Mouse (Mus musculus) layer of hippocampus, postnatal 10 days (tissue): ENCODE measurements around the gene Gm44805. TPM values are rescaled to one million over a fixed set of nuclear protein-coding genes. Genes with fewer than 3 reads are reported as not detected.

Source experiments
- DNase-seq, 2 experiments: peaks; one replicate each; pipeline ENCODE4 v3.0.0; 2021; ENCODE audit warnings: low spot score in 2 of 2
- long read RNA-seq: library from polyadenylated mRNA; stranded (forward); transcript quantifications from one replicate; pipeline ENCODE4 v2.0.0, GENCODE M21; 2023
- total RNA-seq, 2 experiments: library from RNA; stranded (reverse); gene quantifications; 2 replicates each; pipeline ENCODE4 v1.2.3; 2021

Gm44805 gene
- total RNA-seq, result not detected
- long read RNA-seq, result 0 reads

- no peak for DNase-seq
Measured at GRCm38 (mm10) chr7:19681202-19681694, at the start of gene Gm44805, which contains the start of gene Apoc4. TSS of gene Gm44805 (minus strand) at chr7:19681423. TSS of gene Apoc4 (minus strand) at chr7:19681479.

DNA sequence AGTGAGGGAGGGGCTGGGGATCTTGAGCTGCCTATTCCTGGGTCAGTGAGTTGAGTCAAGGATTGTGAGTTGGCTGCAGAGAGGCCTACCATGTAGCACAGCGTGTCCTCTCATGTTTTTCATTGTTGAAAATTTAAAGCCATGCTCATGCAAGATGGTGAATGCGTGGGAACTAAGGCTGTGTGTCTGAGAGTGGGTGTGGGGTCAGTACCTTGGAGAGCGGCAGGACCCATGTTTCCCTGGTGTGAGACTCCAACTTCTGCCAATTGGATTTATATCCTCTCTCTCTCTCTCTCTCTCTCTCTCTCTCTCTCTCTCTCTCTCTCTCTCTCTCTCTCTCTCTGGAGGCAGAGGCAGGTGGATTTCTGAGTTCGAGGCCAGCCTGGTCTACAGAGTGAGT, 45.3 kb upstream of the Gm44805 start:
- no peak for DNase-seq

DNA sequence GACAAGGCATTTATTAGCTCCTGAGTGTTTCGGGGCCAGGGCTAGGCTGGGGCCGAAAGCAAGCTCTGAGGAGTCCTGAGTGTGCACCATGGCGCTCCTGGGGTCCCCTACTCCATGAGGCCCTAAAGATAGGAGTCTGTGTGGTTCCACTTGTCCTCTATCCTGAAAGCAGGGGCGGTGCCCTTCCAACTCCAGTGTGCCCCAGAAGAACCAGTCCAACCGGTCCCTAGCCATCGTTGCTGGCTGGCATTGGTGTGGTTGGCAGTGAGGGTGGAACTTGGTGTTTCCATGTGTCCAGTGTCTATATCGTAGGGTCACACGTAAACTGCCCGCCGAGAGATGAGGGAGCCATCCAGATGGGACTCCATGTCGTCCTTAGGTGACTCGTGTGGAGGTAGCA, 42.9 kb upstream of the Gm44805 start:
- DNase-seq, result no peak

- DNase-seq, result no peak
Measured at GRCm38 (mm10) chr7:19722754-19723195, 41.6 kb upstream of the Gm44805 start.

GRCm38 (mm10) chr7:19719200-19719599, 38.0 kb upstream of the Gm44805 start:
- DNase-seq, result no peak

DNA sequence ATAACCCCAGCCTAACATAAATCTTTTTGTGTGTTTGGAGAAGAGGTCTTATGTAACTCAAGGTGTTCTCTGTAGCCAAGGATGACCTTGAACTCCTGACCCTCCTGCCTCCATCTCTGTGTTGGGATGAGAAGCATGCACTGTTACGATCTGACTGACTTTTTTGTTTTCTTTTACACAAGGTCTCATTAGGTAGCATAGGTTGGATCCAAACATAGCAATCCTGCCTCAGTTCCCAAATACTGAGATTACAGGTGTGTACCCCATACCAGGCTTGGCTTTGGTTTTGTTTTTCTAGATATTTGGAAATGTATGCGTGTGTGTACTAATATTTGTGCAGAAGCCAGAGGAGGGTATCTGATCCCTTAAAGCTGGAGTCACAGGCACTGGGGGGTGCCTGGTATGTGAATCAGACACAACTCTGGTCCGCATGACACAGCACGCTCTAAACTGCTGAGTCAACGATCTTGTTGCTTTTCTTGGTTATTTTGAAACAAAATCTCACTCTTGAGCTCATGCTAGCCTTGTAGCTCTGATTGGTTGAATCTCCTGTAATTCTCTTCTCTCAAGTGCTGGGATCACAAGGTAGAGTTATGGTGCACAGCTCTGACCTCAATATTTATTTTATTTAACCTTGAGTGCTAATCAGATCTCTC, 37.2 kb upstream of the Gm44805 start:
- DNase-seq, result no peak

GRCm38 (mm10) chr7:19717346-19717745, 36.1 kb upstream of the Gm44805 start:
- no peak for DNase-seq

DNA sequence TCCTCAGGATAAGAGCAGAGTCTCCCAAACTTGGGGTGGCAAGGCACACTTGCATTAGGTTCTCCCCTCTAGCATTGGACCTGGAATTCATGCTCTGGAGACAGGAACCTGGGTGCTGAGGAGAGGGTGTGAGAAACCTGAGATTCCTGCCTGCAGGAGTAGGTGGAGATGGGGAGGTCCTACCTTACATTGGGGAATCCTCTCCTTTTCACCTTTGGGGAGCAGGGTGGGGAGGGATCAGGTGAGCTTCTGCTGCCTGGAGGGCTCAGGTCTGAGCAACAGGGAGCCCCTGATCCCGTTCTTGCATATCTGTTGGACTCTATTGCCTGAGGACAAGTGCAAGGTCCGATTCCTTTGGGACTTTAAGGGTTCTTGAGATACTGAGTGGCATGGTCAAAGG, 35.6 kb upstream of the Gm44805 start:
- DNase-seq, result no peak

- DNase-seq, result no peak
Measured at GRCm38 (mm10) chr7:19716055-19716682, 34.9 kb upstream of the Gm44805 start.

DNA sequence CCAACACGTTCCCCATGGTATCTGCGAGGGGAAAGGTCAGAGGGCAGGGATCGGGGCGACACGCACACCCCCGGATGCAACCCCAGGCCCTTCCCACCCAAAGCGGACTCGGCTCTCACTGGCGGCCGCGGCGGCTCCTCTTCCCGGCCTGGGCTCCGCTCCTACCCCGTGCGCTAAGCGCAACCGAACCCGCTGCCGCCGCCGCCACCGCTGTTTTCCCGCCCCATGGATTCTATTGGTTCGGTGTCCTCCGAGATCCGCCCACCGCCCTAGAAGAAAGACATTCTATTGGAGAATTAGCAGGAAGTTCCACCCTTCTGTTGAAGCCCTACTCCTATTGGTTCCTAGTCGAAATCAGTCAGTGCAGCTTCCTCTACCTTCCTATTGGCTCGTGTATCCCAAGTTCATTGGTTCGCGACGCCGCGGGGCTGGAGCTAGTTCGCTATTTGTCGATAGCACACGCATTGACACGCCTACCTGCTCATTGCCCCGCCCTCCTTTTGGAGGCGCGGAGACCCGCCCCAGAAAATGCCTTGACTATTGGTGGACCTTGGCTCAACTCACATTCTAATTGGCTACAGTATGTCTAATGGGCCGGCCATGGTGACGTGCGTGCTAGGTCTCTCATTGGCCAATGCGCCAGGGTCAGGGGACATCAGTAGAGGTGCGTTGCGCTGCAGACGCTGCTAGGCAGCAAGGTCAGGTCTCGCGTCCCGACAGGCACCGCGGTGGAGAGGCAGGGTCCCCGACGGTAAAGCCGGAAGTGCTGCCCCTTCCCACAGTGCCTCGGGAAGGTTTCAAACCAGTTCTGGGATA, 34.2 kb upstream of the Gm44805 start, which contains the start of gene Tomm40:
Tomm40 (minus strand) TSS at position 200 of the 816 bp plus-strand sequence.
- DNase-seq, result peak; percentile 96 to 97

DNA sequence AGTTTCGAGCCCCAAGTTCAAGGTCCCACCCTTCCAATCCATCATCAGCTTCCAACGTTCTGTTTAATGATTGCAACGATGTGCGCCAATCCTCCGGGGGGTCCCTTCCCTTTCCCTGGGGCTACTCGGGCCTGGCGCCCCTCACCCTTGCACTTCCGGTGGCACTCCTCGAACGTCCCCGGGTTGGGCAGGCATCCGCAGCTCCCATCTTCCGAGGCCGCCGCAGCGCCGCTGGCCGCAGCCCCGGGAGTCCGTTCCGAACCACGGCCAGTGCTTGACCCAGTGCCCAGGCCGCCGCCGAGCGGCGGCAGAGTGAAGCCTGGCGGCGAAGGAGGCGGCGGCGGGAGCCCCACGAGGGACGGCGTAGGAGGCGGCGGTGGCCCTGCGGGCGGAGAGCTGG, 33.6 kb upstream of the Gm44805 start:
- DNase-seq, result no peak

DNA sequence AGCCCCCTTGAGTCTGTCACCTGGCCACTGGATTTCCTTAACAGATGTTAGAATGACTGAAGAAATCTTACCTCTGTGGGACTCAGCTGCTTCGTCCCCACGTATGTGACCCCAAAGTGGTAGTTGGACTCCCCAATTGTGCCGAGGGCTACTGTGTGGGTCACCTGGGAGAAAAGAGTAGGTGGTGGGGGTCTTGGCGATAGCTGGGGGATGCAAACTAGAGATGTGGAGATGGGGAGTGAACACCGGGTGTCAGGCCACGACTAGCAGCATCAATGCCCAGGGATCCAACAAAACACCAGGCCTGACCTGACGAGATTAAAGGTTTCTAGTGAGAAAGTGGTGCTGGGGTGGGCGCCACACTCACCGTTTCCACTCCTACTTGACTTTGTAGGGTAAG, 32.4 kb upstream of the Gm44805 start:
- DNase-seq, result no peak

GRCm38 (mm10) chr7:19713196-19713595, 32.0 kb upstream of the Gm44805 start:
- DNase-seq, result no peak

DNA sequence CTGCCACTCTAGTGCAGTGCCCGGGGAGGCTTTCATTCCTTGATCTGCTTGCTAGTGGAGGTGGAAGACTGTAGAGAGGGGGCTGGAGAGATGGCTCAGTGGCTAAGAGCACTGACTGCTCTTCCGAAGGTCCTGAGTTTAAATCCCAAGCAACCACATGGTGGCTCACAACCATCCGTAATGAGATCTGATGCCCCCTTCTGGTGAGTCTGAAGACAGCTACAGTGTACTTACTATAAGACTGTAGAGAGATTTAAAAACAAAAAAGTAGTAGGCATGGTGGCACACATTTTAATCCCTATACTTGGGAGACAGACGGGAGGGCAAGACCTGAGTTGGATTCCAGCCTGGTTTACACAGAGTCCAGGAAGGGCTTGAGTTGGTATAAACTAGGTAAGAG, 31.2 kb upstream of the Gm44805 start:
- no peak for DNase-seq

DNA sequence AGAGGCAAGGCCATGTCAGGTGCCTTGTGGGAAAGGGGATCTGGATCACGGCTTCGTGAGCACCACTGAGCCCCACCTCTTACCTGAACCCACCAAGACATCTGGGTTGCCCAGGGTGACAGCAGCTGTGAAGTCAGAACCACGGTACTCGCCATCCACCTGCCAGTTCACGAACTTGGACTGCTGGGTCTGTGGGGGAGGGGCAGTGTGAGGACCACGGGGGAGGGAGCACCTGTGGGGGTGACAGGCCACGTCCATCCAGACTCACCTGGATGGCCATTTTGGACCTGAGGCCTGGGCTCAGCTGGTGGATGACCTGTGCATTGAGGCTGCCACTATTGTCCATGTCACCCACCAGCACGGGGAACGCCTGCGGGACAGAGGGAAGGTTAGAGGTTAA, 29.4 kb upstream of the Gm44805 start:
- DNase-seq, result no peak

DNA sequence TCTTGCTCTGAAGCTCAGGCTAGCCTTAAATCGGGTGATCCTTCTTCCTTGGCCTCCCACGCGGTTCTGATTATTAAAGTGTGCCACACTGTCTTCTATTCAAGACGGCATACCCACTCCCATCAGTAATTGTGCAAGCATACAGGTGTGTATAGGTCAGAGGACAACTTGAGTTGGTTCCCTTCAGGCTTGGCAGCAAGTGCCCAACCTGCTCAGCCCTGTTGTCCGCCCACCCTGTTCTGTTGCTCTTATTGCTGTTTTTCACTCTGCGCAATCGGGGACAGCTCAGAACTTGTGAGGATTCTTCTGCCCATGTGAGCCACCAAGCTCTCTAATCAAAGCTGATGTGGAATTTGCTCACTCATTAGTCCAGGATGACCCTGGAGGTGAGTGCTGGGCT, 24.0 kb upstream of the Gm44805 start:
- no peak for DNase-seq

GRCm38 (mm10) chr7:19704475-19704874, 23.3 kb upstream of the Gm44805 start:
- DNase-seq, result no peak

DNA sequence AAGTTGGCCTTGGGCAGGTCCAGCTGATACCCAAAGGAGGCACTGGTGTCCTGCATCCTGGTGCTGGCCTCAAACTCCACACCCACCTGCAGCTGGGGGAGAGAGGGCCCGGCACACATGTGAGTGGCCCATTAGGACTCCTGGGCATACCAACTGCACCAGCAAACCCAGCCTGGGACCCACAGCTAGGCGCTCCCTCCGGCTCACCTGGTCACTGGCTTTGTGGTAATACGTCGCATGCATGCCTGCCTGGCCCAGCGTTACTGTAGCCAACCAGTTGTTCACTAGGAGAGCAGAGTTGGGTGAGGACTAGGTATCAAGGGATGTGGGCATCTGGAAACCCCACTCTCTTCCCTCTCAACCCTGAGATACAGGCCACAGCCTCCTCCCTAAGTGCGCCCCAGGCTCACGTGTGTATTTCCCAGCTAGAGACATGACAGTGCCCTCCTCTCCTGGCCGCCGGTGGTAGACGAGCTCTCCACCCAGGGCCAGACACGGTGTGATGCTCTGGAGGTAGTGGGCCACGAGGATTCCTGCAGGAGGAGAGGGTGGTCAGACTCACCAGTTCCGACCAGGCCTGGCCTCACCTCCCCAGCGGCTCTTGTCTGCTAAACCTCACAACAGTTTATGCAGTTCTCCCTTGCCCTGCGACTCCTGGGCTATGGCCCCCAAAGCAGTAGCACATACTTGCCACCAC, 21.8 kb upstream of the Gm44805 start:
- no peak for DNase-seq

- peak; percentile 73 to 79 for DNase-seq
Measured at GRCm38 (mm10) chr7:19701069-19701761, 20.0 kb upstream of the Gm44805 start.

DNA sequence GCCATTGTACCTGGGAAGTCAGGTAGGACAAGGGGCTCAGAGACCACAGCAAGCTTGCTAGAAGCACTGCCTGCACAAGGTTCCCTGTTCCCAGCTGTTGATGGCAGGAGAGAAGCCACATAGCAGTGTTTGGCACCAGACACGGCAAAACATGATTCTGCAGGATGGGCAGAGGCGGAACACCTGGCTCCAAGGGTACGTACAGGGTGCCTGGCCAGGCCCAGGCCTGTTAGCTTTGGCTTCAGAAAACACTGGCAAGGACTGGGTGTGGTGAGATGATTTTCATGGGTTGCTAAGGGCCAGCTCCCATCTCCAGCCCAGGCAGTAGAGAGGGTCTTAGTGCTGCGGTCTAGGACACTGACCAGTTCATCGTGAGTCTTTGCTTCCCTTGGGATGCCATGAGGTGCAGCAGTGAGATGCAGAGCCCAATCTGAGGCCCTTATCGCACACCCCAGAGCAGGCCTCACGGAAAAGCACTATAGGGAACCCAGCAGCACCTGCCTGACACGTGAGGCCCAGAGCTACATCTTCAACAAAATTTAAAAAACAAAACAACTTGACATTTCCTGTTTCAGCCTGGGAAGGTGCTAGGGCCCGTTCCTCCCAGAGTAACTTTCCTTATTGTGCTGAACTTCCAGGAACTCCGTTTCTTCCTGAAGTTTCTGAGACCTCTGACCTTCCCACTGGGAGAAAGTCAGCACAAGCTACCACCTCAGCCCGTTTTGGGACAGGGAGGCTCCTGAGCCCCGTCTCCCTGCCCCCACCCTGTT, 19.3 kb upstream of the Gm44805 start:
- no peak for DNase-seq
